Mouse (Mus musculus) hindlimb bud, embryonic 11.5 days (tissue): Measurements from ENCODE around the gene Ddx1.
"Not testable (repeated sequence)": the region's sequence is repeated elsewhere in the genome, so short reads cannot be mapped to it uniquely, and the experiment has no call there.

Source experiments
- DNase-seq: peaks from one replicate; pipeline ENCODE4 v3.0.0-alpha.2; 2012; ENCODE audit warnings: low read depth, low spot score; ENCODE audit errors: extremely low spot score

Ddx1 gene

GRCm38 (mm10) chr12:13205733-13206132 is 43.3 kb downstream of the Ddx1 start:
- no peak for DNase-seq

GRCm38 (mm10) chr12:13202322-13202721 is 46.7 kb downstream of the Ddx1 start:
- DNase-seq = no peak

- no peak for DNase-seq
These were observed 48.4 kb downstream of the Ddx1 start for GRCm38 (mm10) chr12:13200576-13200975.

- DNase-seq = no peak
These were observed 49.4 kb downstream of the Ddx1 start for GRCm38 (mm10) chr12:13199338-13200301.

GRCm38 (mm10) chr12:13198157-13198556 is 50.9 kb downstream of the Ddx1 start:
- DNase-seq = no peak

GRCm38 (mm10) chr12:13196146-13196545 is 52.9 kb downstream of the Ddx1 start:
- DNase-seq = no peak

- DNase-seq = no peak
These were observed 53.5 kb downstream of the Ddx1 start for GRCm38 (mm10) chr12:13195506-13195905.

GRCm38 (mm10) chr12:13188059-13188700 is 60.8 kb downstream of the Ddx1 start:
- no peak for DNase-seq

- DNase-seq = no peak
These were observed 62.8 kb downstream of the Ddx1 start for GRCm38 (mm10) chr12:13186209-13186608.

- DNase-seq = peak; percentile 94
These were observed 64.1 kb downstream of the Ddx1 start for GRCm38 (mm10) chr12:13184873-13185361.

GRCm38 (mm10) chr12:13184136-13184535 is 64.9 kb downstream of the Ddx1 start:
- not testable (repeated sequence) for DNase-seq

GRCm38 (mm10) chr12:13182220-13182619 is 66.8 kb downstream of the Ddx1 start:
- DNase-seq = no peak

GRCm38 (mm10) chr12:13181721-13182120 is 67.3 kb downstream of the Ddx1 start:
- DNase-seq = no peak

- no peak for DNase-seq
These were observed 68.2 kb downstream of the Ddx1 start for GRCm38 (mm10) chr12:13180715-13181335.

GRCm38 (mm10) chr12:13180332-13180714 is 68.7 kb downstream of the Ddx1 start:
- no peak for DNase-seq

GRCm38 (mm10) chr12:13177606-13178005 is 71.4 kb downstream of the Ddx1 start:
- no peak for DNase-seq

GRCm38 (mm10) chr12:13176927-13177326 is 72.1 kb downstream of the Ddx1 start:
- DNase-seq = no peak

- DNase-seq = no peak
These were observed 72.9 kb downstream of the Ddx1 start for GRCm38 (mm10) chr12:13176136-13176535.

- DNase-seq = no peak
These were observed 75.0 kb downstream of the Ddx1 start for GRCm38 (mm10) chr12:13174022-13174421.

GRCm38 (mm10) chr12:13168073-13168472 is 80.9 kb downstream of the Ddx1 start:
- DNase-seq = no peak

GRCm38 (mm10) chr12:13167116-13167515 is 81.9 kb downstream of the Ddx1 start:
- no peak for DNase-seq
